Mouse (Mus musculus): ENCODE results near the gene Ets2.

DNA sequence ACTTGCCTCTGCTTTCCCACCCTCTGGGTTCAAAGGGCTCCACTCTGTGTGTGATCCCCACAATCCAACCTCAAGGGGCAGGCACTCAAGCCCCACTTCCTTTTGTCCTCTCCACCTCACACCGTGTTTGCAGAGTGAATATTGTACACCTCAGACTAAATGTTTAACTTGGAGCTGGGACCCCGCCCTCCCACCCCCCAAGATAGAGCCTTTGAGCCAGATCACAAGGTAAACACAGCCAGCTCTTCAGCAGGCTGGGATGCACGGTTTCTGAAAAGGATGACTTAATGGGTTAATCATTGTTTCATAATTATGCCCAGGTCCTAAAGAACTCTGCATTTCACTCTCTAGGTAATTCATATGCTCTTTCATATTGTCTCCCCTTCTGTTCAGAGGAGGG lies 2.2 kb upstream of the Ets2 start:
- TF ChIP-seq GATA1 (IDR thresholded peaks at IDR 0.05; ENCODE audit: borderline replicate concordance, low read length): no peak
- no peak for TF ChIP-seq FLI1 (IDR thresholded peaks at IDR 0.05; ENCODE audit: low read length)
